Mouse (Mus musculus) midbrain, embryonic 13.5 days (tissue): Measurements from ENCODE around the gene Cdkn2aipnl. TPM values are rescaled to one million over a fixed set of nuclear protein-coding genes. Genes with fewer than 3 reads are reported as not detected.

Experiments used
- polyA plus RNA-seq: library from polyadenylated mRNA; unstranded; fragments of >200 nt; fragmentation: Nextera tagmentation; extraction: Ambion mirVana; gene quantifications from 2 replicates; pipeline ENCODE4 v1.2.1, GENCODE M21; 2015

The Cdkn2aipnl gene
- polyA plus RNA-seq, 1 experiment from 2014 or later: 118 TPM

Other genes with a start within 250 kb of the Cdkn2aipnl start
- 13.8 and 14.9 TPM in 2 replicates for gene Sec24a, start 204.0 kb upstream of the Cdkn2aipnl start, polyA plus RNA-seq
- gene Sar1b, start 204.0 kb upstream of the Cdkn2aipnl start, polyA plus RNA-seq: 150 and 167 TPM in 2 replicates
- 0.31 and 0.32 TPM in 2 replicates for gene Jade2, start 110.0 kb upstream of the Cdkn2aipnl start, polyA plus RNA-seq
- 272 and 284 TPM in 2 replicates for gene Ube2b, start 33.1 kb downstream of the Cdkn2aipnl start, polyA plus RNA-seq
- gene Cdkl3, start 36.6 kb downstream of the Cdkn2aipnl start, polyA plus RNA-seq: 22.6 and 25.3 TPM in 2 replicates
- 120 and 126 TPM in 2 replicates for gene Ppp2ca, start 131.0 kb downstream of the Cdkn2aipnl start, polyA plus RNA-seq
- not detected in 2 replicates for gene Olfr1373, start 177.9 kb downstream of the Cdkn2aipnl start, polyA plus RNA-seq
- gene Olfr1371, start 246.3 kb downstream of the Cdkn2aipnl start, polyA plus RNA-seq: not detected in 2 replicates